Mouse (Mus musculus) MEL (cell line): ENCODE data around the gene Tmub1.

Experiments
- CTCF ChIP-seq, 3 experiments: IDR thresholded peaks in 2 of 3; conservative IDR thresholded peaks in 1 of 3; 2 replicates each; pipeline ENCODE4 v1.5.1; 2011 to 2012; ENCODE audit warnings: low read length in 3 of 3, low read depth in 2 of 3, mild to moderate bottlenecking in 2 of 3, improper control_type of control experiment in 1 of 3, inconsistent platforms in 1 of 3, mixed read lengths in 1 of 3, moderate library complexity in 1 of 3; ENCODE audit not compliant: control insufficient read depth in 1 of 3, insufficient read depth in 1 of 3, poor library complexity in 1 of 3, severe bottlenecking in 1 of 3
- EP300 ChIP-seq, 2 experiments: IDR thresholded peaks; 2 replicates each; pipeline ENCODE4 v1.6.1; 2011; ENCODE audit warnings: improper control_type of control experiment in 2 of 2, low read length in 2 of 2, low read depth in 1 of 2, mild to moderate bottlenecking in 1 of 2
- GATA1 ChIP-seq: IDR thresholded peaks from 2 replicates; pipeline ENCODE4 v1.6.1; 2011; ENCODE audit warnings: low read depth, low read length, improper control_type of control experiment

DNA sequence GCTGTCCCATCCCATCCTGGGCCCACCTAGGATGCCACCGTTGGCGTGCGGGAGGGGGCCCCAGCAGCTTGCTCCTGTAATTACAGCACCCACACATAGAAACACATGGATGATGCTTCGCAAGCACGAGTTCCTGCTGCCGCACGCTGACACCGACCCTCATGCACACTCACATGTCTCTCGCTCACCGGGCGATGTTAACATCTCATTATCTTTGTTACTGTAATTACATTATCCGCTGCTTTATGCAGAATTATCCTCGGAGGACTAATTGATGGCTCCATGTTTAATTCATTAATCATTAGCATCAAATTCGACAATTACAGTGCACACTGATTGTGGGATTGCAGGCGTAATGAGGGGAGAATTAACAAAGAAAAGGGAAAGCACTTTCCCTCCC, 47.4 kb upstream of the Tmub1 start:
- TF ChIP-seq CTCF (IDR thresholded peaks at IDR 0.05 in 2 of 3, conservative IDR thresholded peaks at IDR 0.05 in 1 of 3; ENCODE audit: control insufficient read depth in 1 of 3, insufficient read depth in 1 of 3, low read depth in 2 of 3, low read length in 3 of 3, poor library complexity in 1 of 3, severe bottlenecking in 1 of 3) (no peak), GATA1 (no peak), EP300 (IDR thresholded peaks at IDR 0.05; ENCODE audit: low read depth in 1 of 2, low read length in 2 of 2) (no peak)
